Comparison of ENCODE assay signal across 8 mouse cellular contexts in genomic region chr7:13010005-13010908, GRCm38 (mm10). TPM values are rescaled to one million over a fixed set of nuclear protein-coding genes. Genes with fewer than 3 reads are reported as not detected.
DNase-seq lines count a peak whose midpoint lies in the region; ATAC-seq and TF ChIP-seq lines count a peak whose summit lies in the region.

TSS of gene Zbtb45 (minus strand) at chr7:13010034.

- peak within 1 kb of the TSS; percentile 63 for H3K4me3 ChIP-seq in lung, embryonic 14.5 days (ENCODE audit: low read depth, low read length)
- H3K4me3 ChIP-seq in embryonic fibroblast, embryonic 13.5 days (ENCODE audit: insufficient read depth, low read length): peak within 1 kb of the TSS; percentile 82
- H3K4me3 ChIP-seq in intestine, postnatal 0 days (ENCODE audit: low read depth, low read length): peak within 1 kb of the TSS; percentile 85
- H3K4me3 ChIP-seq in midbrain, embryonic 13.5 days (replicated peaks): peak within 1 kb of the TSS; percentile 70

- WGBS in lung, embryonic 14.5 days: 12% methylated on average over 26 of the region's 26 CpGs
- 12% methylated on average over 26 of the region's 26 CpGs for WGBS in intestine, postnatal 0 days
- WGBS in midbrain, embryonic 13.5 days: 15% methylated on average over 26 of the region's 26 CpGs

- no peaks in the 10 kb centered on the region for H3K27me3 ChIP-seq in lung, embryonic 14.5 days (ENCODE audit: insufficient read depth, low read length)
- no peaks in the 10 kb centered on the region for H3K27me3 ChIP-seq in intestine, postnatal 0 days (replicated peaks; ENCODE audit: control insufficient read depth, insufficient read depth, low read length)
- peaks cover 4% of the 10 kb centered on the region; the same call in 1 of the 2 replicates for H3K27me3 ChIP-seq in midbrain, embryonic 13.5 days

- no peak for TF ChIP-seq CTCF in lung, embryonic 14.5 days (IDR thresholded peaks at IDR 0.05; ENCODE audit: low read depth)
- no peak for TF ChIP-seq CTCF in embryonic fibroblast, embryonic 13.5 days (IDR thresholded peaks at IDR 0.05; ENCODE audit: borderline replicate concordance, insufficient read depth, low read length)
- TF ChIP-seq CTCF in intestine, postnatal 0 days (IDR thresholded peaks at IDR 0.05; ENCODE audit: low read depth): peak; percentile 26; the same call in 1 of the 2 replicates

- H3K27ac ChIP-seq in lung, embryonic 14.5 days (ENCODE audit: low read depth): peak within 1 kb of the TSS; percentile 96
- H3K27ac ChIP-seq in embryonic fibroblast, embryonic 13.5 days (ENCODE audit: insufficient read depth, low read length): peak within 1 kb of the TSS; percentile 83
- peak within 1 kb of the TSS; percentile 90 for H3K27ac ChIP-seq in intestine, postnatal 0 days (ENCODE audit: low read depth, low read length)
- peak within 1 kb of the TSS; percentile 93 for H3K27ac ChIP-seq in midbrain, embryonic 13.5 days

- H3K4me1 ChIP-seq in lung, embryonic 14.5 days (ENCODE audit: insufficient read depth): no peaks in the 10 kb centered on the region
- peaks cover 3% of the 10 kb centered on the region; the same call in 1 of the 2 replicates for H3K4me1 ChIP-seq in embryonic fibroblast, embryonic 13.5 days (ENCODE audit: control insufficient read depth, insufficient read depth, low read length)
- H3K4me1 ChIP-seq in intestine, postnatal 0 days (replicated peaks; ENCODE audit: control insufficient read depth, insufficient read depth, low read length): no peaks in the 10 kb centered on the region
- peaks cover 29% of the 10 kb centered on the region for H3K4me1 ChIP-seq in midbrain, embryonic 13.5 days (replicated peaks)

- H3K4me2 ChIP-seq in lung, embryonic 14.5 days: peak within 1 kb of the TSS; percentile 91
- H3K4me2 ChIP-seq in intestine, postnatal 0 days (replicated peaks; ENCODE audit: low read depth): peak within 1 kb of the TSS; percentile 83
- peak within 1 kb of the TSS; percentile 81 for H3K4me2 ChIP-seq in midbrain, embryonic 13.5 days (replicated peaks)

- no peak for DNase-seq in lung, embryonic 14.5 days
- no peak for DNase-seq in lung, adult 18-20 months
- no peak for DNase-seq in adrenal gland, postnatal 10 days
- DNase-seq in urinary bladder, postnatal 36 days (ENCODE audit: low spot score in 2 of 2): no peak
- no peak for DNase-seq in thymus, postnatal 25 days

- no peaks in the 10 kb centered on the region for H3K9me3 ChIP-seq in lung, embryonic 14.5 days (ENCODE audit: low read depth, low read length)
- H3K9me3 ChIP-seq in intestine, postnatal 0 days (ENCODE audit: control insufficient read depth): no peaks in the 10 kb centered on the region
- no peaks in the 10 kb centered on the region for H3K9me3 ChIP-seq in midbrain, embryonic 13.5 days

- peaks cover 29% of the 10 kb centered on the region for H3K36me3 ChIP-seq in lung, embryonic 14.5 days (ENCODE audit: insufficient read depth)
- peaks cover 27% of the 10 kb centered on the region for H3K36me3 ChIP-seq in intestine, postnatal 0 days (ENCODE audit: control insufficient read depth, insufficient read depth)
- peaks cover 27% of the 10 kb centered on the region for H3K36me3 ChIP-seq in midbrain, embryonic 13.5 days

- peak; percentile 31; the same call in 1 of the 2 replicates for TF ChIP-seq POLR2A in embryonic fibroblast, embryonic 13.5 days (IDR thresholded peaks at IDR 0.05; ENCODE audit: low read depth, low read length)

- H3K9ac ChIP-seq in lung, embryonic 14.5 days: peak within 1 kb of the TSS; percentile 72
- H3K9ac ChIP-seq in intestine, postnatal 0 days (ENCODE audit: low read depth, low read length): peak within 1 kb of the TSS; percentile 87
- peak within 1 kb of the TSS; percentile 86 for H3K9ac ChIP-seq in midbrain, embryonic 13.5 days (replicated peaks)

- no peak; the same call in 1 of the 2 replicates for ATAC-seq in lung, embryonic 14.5 days (ENCODE audit: insufficient read depth)
- no peak for ATAC-seq in intestine, postnatal 0 days
- no peak for ATAC-seq in midbrain, embryonic 13.5 days

RNA-seq across cellular contexts. Expression of gene Zbtb45, which starts in this region (rescaled TPM):
- polyA plus RNA-seq in lung, embryonic 14.5 days (2014; fragmentation: Nextera tagmentation; extraction: Ambion mirVana): 29.8 and 30.4 TPM in 2 replicates
- total RNA-seq in adrenal gland, postnatal 10 days (2021): 10 to 100 TPM; 11.3 to 13.6 TPM
- 14.2 and 16.9 TPM in 2 replicates for polyA plus RNA-seq in embryonic fibroblast, embryonic 13.5 days (2011; ENCODE audit: insufficient read length, low read depth, missing spikeins)
- 11.2 and 11.6 TPM in 2 replicates for polyA plus RNA-seq in intestine, postnatal 0 days (2015; fragmentation: Nextera tagmentation; extraction: Ambion mirVana)
- polyA plus RNA-seq in midbrain, embryonic 13.5 days (2015; fragmentation: Nextera tagmentation; extraction: Ambion mirVana): 37.3 and 41.2 TPM in 2 replicates
